Mouse (Mus musculus): ENCODE measurements around the gene Btf3. TPM values are rescaled to one million over a fixed set of nuclear protein-coding genes. Genes with fewer than 3 reads are reported as not detected.

Btf3 gene
- total and polyA plus RNA-seq, 2 experiments from 2014 or later = 210 to 384 TPM

- TF ChIP-seq CTCF (IDR thresholded peaks at IDR 0.05; ENCODE audit: low read depth) (no peak), EP300 (IDR thresholded peaks at IDR 0.05; ENCODE audit: low read depth) (no peak)
- Histone ChIP-seq H3K36me3 (replicated peaks; ENCODE audit: control insufficient read depth, insufficient read depth, low read length) (no peaks in the 10 kb centered on the region), H3K4me1 (ENCODE audit: control insufficient read depth, insufficient read depth) (0 out of 2 replicates have a peak, but pooled peaks cover 4% of the 10 kb centered on the region), H3K9me3 (replicated peaks; ENCODE audit: control insufficient read depth, low read length) (no peaks in the 10 kb centered on the region), H3K4me2 (ENCODE audit: low read depth, low read length) (no peak overlapping the region), H3K4me3 (ENCODE audit: low read depth, low read length) (no peak overlapping the region), H3K27ac (ENCODE audit: low read depth) (no peak overlapping the region), H3K27me3 (ENCODE audit: control insufficient read depth, insufficient read depth, low read length) (peaks cover 87% of the 10 kb centered on the region), H3K9ac (replicated peaks; ENCODE audit: low read depth, low read length) (no peak overlapping the region)
- no peak for DNase-seq (ENCODE audit: low spot score)
- no peak for ATAC-seq (ENCODE audit: insufficient read depth, low read depth)
- WGBS = 17% methylated on average over 14 of the region's 14 CpGs
Observed at GRCm38 (mm10) chr13:98352381-98352975, 35.7 kb upstream of the Btf3 start.

- no peaks in the 10 kb centered on the region for H3K9me3 ChIP-seq (replicated peaks; ENCODE audit: control insufficient read depth, low read length)
- ATAC-seq (ENCODE audit: insufficient read depth, low read depth) = no peak
- H3K36me3 ChIP-seq (replicated peaks; ENCODE audit: control insufficient read depth, insufficient read depth, low read length) = no peaks in the 10 kb centered on the region
- no peak overlapping the region for H3K4me2 ChIP-seq (ENCODE audit: low read depth, low read length)
- H3K4me3 ChIP-seq (ENCODE audit: low read depth, low read length) = no peak overlapping the region
- no peak for DNase-seq (ENCODE audit: low spot score)
- H3K9ac ChIP-seq (replicated peaks; ENCODE audit: low read depth, low read length) = no peak overlapping the region
- 9% methylated on average over 8 of the region's 8 CpGs for WGBS
- H3K4me1 ChIP-seq (ENCODE audit: control insufficient read depth, insufficient read depth) = 0 out of 2 replicates have a peak, but pooled peaks cover 4% of the 10 kb centered on the region
- TF ChIP-seq EP300 (IDR thresholded peaks at IDR 0.05; ENCODE audit: low read depth) (no peak), CTCF (IDR thresholded peaks at IDR 0.05; ENCODE audit: low read depth) (peak; percentile 46)
- peaks cover 78% of the 10 kb centered on the region for H3K27me3 ChIP-seq (ENCODE audit: control insufficient read depth, insufficient read depth, low read length)
- H3K27ac ChIP-seq (ENCODE audit: low read depth) = no peak overlapping the region
Observed at GRCm38 (mm10) chr13:98351527-98351926, 34.7 kb upstream of the Btf3 start.

GRCm38 (mm10) chr13:98349491-98349890 is 32.7 kb upstream of the Btf3 start:
- H3K36me3 ChIP-seq (replicated peaks; ENCODE audit: control insufficient read depth, insufficient read depth, low read length) = no peaks in the 10 kb centered on the region
- H3K27ac ChIP-seq (ENCODE audit: low read depth) = no peak overlapping the region
- TF ChIP-seq EP300 (IDR thresholded peaks at IDR 0.05; ENCODE audit: low read depth) (no peak), CTCF (IDR thresholded peaks at IDR 0.05; ENCODE audit: low read depth) (no peak)
- no peak overlapping the region for H3K9ac ChIP-seq (replicated peaks; ENCODE audit: low read depth, low read length)
- ATAC-seq (ENCODE audit: insufficient read depth, low read depth) = no peak
- H3K27me3 ChIP-seq (ENCODE audit: control insufficient read depth, insufficient read depth, low read length) = peaks cover 72% of the 10 kb centered on the region
- H3K4me2 ChIP-seq (ENCODE audit: low read depth, low read length) = no peak overlapping the region
- DNase-seq (ENCODE audit: low spot score) = no peak
- 65% methylated on average over 4 of the region's 4 CpGs for WGBS
- H3K4me1 ChIP-seq (ENCODE audit: control insufficient read depth, insufficient read depth) = 0 out of 2 replicates have a peak, but pooled peaks cover 4% of the 10 kb centered on the region
- no peaks in the 10 kb centered on the region for H3K9me3 ChIP-seq (replicated peaks; ENCODE audit: control insufficient read depth, low read length)
- no peak overlapping the region for H3K4me3 ChIP-seq (ENCODE audit: low read depth, low read length)

- ATAC-seq (ENCODE audit: insufficient read depth, low read depth) = no peak
Observed at GRCm38 (mm10) chr13:98340506-98340905, 23.7 kb upstream of the Btf3 start.

GRCm38 (mm10) chr13:98336205-98336604 is 19.4 kb upstream of the Btf3 start:
- H3K4me1 ChIP-seq (ENCODE audit: control insufficient read depth, insufficient read depth) = no peaks in the 10 kb centered on the region
- H3K9me3 ChIP-seq (replicated peaks; ENCODE audit: control insufficient read depth, low read length) = no peaks in the 10 kb centered on the region
- TF ChIP-seq CTCF (IDR thresholded peaks at IDR 0.05; ENCODE audit: low read depth) = no peak
- TF ChIP-seq EP300 (IDR thresholded peaks at IDR 0.05; ENCODE audit: low read depth) = no peak
- DNase-seq (ENCODE audit: low spot score) (no peak), ATAC-seq (ENCODE audit: insufficient read depth, low read depth) (no peak)
- WGBS = 74% methylated on average over 1 of the region's 1 CpGs
- no peak overlapping the region for H3K4me2 ChIP-seq (ENCODE audit: low read depth, low read length)
- H3K9ac ChIP-seq (replicated peaks; ENCODE audit: low read depth, low read length) = no peak overlapping the region
- H3K4me3 ChIP-seq (ENCODE audit: low read depth, low read length) = no peak overlapping the region
- H3K27me3 ChIP-seq (ENCODE audit: control insufficient read depth, insufficient read depth, low read length) = no peaks in the 10 kb centered on the region
- no peak overlapping the region for H3K27ac ChIP-seq (ENCODE audit: low read depth)
- no peaks in the 10 kb centered on the region for H3K36me3 ChIP-seq (replicated peaks; ENCODE audit: control insufficient read depth, insufficient read depth, low read length)

More at GRCm38 (mm10) chr13:98340506-98340905, 23.7 kb upstream of the Btf3 start:
- TF ChIP-seq EP300 (IDR thresholded peaks at IDR 0.05; ENCODE audit: low read depth) = no peak
- no peak for TF ChIP-seq CTCF (IDR thresholded peaks at IDR 0.05; ENCODE audit: low read depth)
- no peak for DNase-seq (ENCODE audit: low spot score)
- 65% methylated on average over 5 of the region's 5 CpGs for WGBS
- Histone ChIP-seq H3K9ac (replicated peaks; ENCODE audit: low read depth, low read length) (no peak overlapping the region), H3K27me3 (ENCODE audit: control insufficient read depth, insufficient read depth, low read length) (0 out of 2 replicates have a peak, but pooled peaks cover 11% of the 10 kb centered on the region), H3K27ac (ENCODE audit: low read depth) (no peak overlapping the region), H3K9me3 (replicated peaks; ENCODE audit: control insufficient read depth, low read length) (no peaks in the 10 kb centered on the region), H3K4me1 (ENCODE audit: control insufficient read depth, insufficient read depth) (no peaks in the 10 kb centered on the region), H3K4me3 (ENCODE audit: low read depth, low read length) (no peak overlapping the region), H3K36me3 (replicated peaks; ENCODE audit: control insufficient read depth, insufficient read depth, low read length) (no peaks in the 10 kb centered on the region), H3K4me2 (ENCODE audit: low read depth, low read length) (no peak overlapping the region)

- Histone ChIP-seq H3K4me2 (ENCODE audit: low read depth, low read length) (no peak overlapping the region), H3K4me3 (ENCODE audit: low read depth, low read length) (no peak overlapping the region), H3K4me1 (ENCODE audit: control insufficient read depth, insufficient read depth) (no peaks in the 10 kb centered on the region), H3K36me3 (replicated peaks; ENCODE audit: control insufficient read depth, insufficient read depth, low read length) (no peaks in the 10 kb centered on the region), H3K27ac (ENCODE audit: low read depth) (no peak overlapping the region), H3K27me3 (ENCODE audit: control insufficient read depth, insufficient read depth, low read length) (no peaks in the 10 kb centered on the region), H3K9ac (replicated peaks; ENCODE audit: low read depth, low read length) (no peak overlapping the region), H3K9me3 (replicated peaks; ENCODE audit: control insufficient read depth, low read length) (no peaks in the 10 kb centered on the region)
- DNase-seq (ENCODE audit: low spot score) (no peak), ATAC-seq (ENCODE audit: insufficient read depth, low read depth) (no peak)
- WGBS = 38% methylated on average over 2 of the region's 2 CpGs
- TF ChIP-seq CTCF (IDR thresholded peaks at IDR 0.05; ENCODE audit: low read depth) (peak; percentile 37), EP300 (IDR thresholded peaks at IDR 0.05; ENCODE audit: low read depth) (no peak)
Observed at GRCm38 (mm10) chr13:98332106-98332505, 15.3 kb upstream of the Btf3 start.

Measured in heart, postnatal 0 days (tissue).